Mouse (Mus musculus): ENCODE results near the gene Gsk3b. TPM values are rescaled to one million over a fixed set of nuclear protein-coding genes. Genes with fewer than 3 reads are reported as not detected.

Gsk3b gene
- polyA plus RNA-seq, 1 experiment, result 7.3 TPM

- 64% methylated on average over 6 of the region's 6 CpGs for WGBS
- DNase-seq (ENCODE audit: low read depth in 1 of 2, low spot score in 2 of 2), result no peak
- Histone ChIP-seq H3K4me1 (ENCODE audit: control insufficient read depth, insufficient read depth, insufficient read length) (no peaks in the 10 kb centered on the region), H3K4me3 (ENCODE audit: extremely low read depth, insufficient read depth, insufficient read length) (no peak overlapping the region), H3K27me3 (ENCODE audit: control insufficient read depth, insufficient read depth, low read length) (no peaks in the 10 kb centered on the region), H3K36me3 (ENCODE audit: control insufficient read depth, insufficient read depth, low read length) (no peaks in the 10 kb centered on the region), H3K27ac (ENCODE audit: insufficient read depth, low read length) (no peak overlapping the region)
- TF ChIP-seq CTCF (IDR thresholded peaks at IDR 0.05; ENCODE audit: extremely low read depth, insufficient read depth, insufficient read length, insufficient replicate concordance), result no peak
- no peak for TF ChIP-seq POLR2A (IDR thresholded peaks at IDR 0.05; ENCODE audit: low read depth, low read length)
These were observed 200.1 kb downstream of the Gsk3b start for GRCm38 (mm10) chr16:38288851-38289250.

- 71% methylated on average over 2 of the region's 2 CpGs for WGBS
- no peaks in the 10 kb centered on the region for H3K36me3 ChIP-seq (ENCODE audit: control insufficient read depth, insufficient read depth, low read length)
- no peak overlapping the region for H3K27ac ChIP-seq (ENCODE audit: insufficient read depth, low read length)
- no peak for TF ChIP-seq POLR2A (IDR thresholded peaks at IDR 0.05; ENCODE audit: low read depth, low read length)
- TF ChIP-seq CTCF (IDR thresholded peaks at IDR 0.05; ENCODE audit: extremely low read depth, insufficient read depth, insufficient read length, insufficient replicate concordance), result no peak
- DNase-seq (ENCODE audit: low read depth in 1 of 2, low spot score in 2 of 2), result no peak
- no peak overlapping the region for H3K4me3 ChIP-seq (ENCODE audit: extremely low read depth, insufficient read depth, insufficient read length)
- H3K27me3 ChIP-seq (ENCODE audit: control insufficient read depth, insufficient read depth, low read length), result no peaks in the 10 kb centered on the region
- H3K4me1 ChIP-seq (ENCODE audit: control insufficient read depth, insufficient read depth, insufficient read length), result no peaks in the 10 kb centered on the region
These were observed 201.3 kb downstream of the Gsk3b start for GRCm38 (mm10) chr16:38290151-38290550.

DNA sequence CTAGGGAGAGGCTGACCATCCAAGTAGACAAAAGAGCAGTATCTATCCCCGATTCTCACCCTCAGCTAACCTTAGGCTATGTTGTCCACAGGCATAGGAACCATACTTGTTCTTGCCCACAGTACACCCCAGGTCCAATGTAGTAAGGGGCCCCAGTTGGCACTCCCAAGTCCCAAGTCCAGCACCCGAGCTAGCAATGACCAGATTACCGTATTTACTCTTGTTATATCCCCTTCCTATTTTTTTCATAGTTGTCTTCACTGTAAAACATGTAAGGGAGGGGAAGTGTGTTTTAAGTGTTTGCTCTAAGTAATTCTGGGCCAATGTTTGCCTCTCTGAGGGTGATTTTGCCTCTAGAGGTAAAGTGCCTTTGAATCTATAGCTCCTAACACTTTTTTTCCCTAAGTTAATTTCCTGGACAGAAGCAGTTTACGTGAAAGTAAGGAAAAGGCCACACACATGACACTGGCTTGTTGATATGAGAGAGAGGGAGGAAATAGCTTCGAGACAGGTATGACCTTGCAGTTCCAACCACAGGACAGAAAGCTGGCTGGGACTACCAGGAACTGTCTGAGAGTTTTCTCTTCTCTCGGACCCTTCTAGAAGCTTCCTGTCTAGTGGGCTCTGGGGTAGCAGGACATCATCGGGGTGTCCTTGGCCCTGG is 206.0 kb downstream of the Gsk3b start, which contains the start of gene Nr1i2:
Gene Nr1i2 (minus strand): TSS at position 140 of the 664 bp plus-strand sequence.
- H3K36me3 ChIP-seq (ENCODE audit: control insufficient read depth, insufficient read depth, low read length), result no peaks in the 10 kb centered on the region
- no peaks in the 10 kb centered on the region for H3K4me1 ChIP-seq (ENCODE audit: control insufficient read depth, insufficient read depth, insufficient read length)
- DNase-seq (ENCODE audit: low read depth in 1 of 2, low spot score in 2 of 2), result no peak
- no peak within 1 kb of the TSS for H3K4me3 ChIP-seq (ENCODE audit: extremely low read depth, insufficient read depth, insufficient read length)
- H3K27ac ChIP-seq (ENCODE audit: insufficient read depth, low read length), result no peak within 1 kb of the TSS
- no peaks in the 10 kb centered on the region for H3K27me3 ChIP-seq (ENCODE audit: control insufficient read depth, insufficient read depth, low read length)
- no peak for TF ChIP-seq POLR2A (IDR thresholded peaks at IDR 0.05; ENCODE audit: low read depth, low read length)
- TF ChIP-seq CTCF (IDR thresholded peaks at IDR 0.05; ENCODE audit: extremely low read depth, insufficient read depth, insufficient read length, insufficient replicate concordance), result no peak
- WGBS, result 40% methylated on average over 7 of the region's 7 CpGs

DNA sequence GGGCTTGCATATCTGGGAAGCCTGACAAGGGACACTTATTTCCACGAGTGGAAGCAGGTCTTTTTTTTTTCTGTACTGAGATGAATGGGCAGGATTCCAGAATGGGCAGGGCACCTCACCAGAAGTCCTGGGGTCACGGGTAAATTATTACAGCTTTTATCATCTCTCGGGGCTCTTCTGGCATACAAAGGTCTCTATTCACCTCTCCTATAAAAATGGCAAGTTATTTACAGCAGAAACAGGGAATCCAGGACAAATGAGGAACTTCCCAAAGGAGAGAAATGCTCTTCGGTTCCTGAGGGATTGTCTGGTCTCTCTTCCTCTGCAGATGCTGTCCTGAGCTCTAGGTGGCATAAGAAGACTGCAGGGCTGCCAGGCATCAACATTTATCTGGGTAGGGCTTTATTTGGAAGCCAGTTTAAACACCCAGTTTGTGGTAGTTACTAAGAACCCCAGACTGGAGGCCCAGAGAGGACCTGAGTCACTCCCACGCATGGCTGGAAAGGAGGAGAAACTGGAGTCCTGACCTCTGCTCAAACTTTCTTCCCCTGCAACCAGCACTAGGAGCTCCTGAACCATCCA is 206.6 kb downstream of the Gsk3b start:
- no peak overlapping the region for H3K27ac ChIP-seq (ENCODE audit: insufficient read depth, low read length)
- no peak overlapping the region for H3K4me3 ChIP-seq (ENCODE audit: extremely low read depth, insufficient read depth, insufficient read length)
- H3K36me3 ChIP-seq (ENCODE audit: control insufficient read depth, insufficient read depth, low read length), result no peaks in the 10 kb centered on the region
- DNase-seq (ENCODE audit: low read depth in 1 of 2, low spot score in 2 of 2), result no peak
- WGBS, result 38% methylated on average over 5 of the region's 5 CpGs
- no peaks in the 10 kb centered on the region for H3K27me3 ChIP-seq (ENCODE audit: control insufficient read depth, insufficient read depth, low read length)
- TF ChIP-seq CTCF (IDR thresholded peaks at IDR 0.05; ENCODE audit: extremely low read depth, insufficient read depth, insufficient read length, insufficient replicate concordance) (no peak), POLR2A (IDR thresholded peaks at IDR 0.05; ENCODE audit: low read depth, low read length) (no peak)
- H3K4me1 ChIP-seq (ENCODE audit: control insufficient read depth, insufficient read depth, insufficient read length), result no peaks in the 10 kb centered on the region

Other genes with a start within 250 kb of the Gsk3b start
- not detected in 2 replicates for gene Gm36028, start 227.9 kb upstream of the Gsk3b start, polyA plus RNA-seq (2012; rRNA removed)
- gene Lrrc58, start 220.6 kb upstream of the Gsk3b start, polyA plus RNA-seq (2012; rRNA removed), result 4.8 and 7.1 TPM in 2 replicates
- gene Gpr156, start 172.5 kb upstream of the Gsk3b start, polyA plus RNA-seq (2012; rRNA removed), result 0.69 and 0.70 TPM in 2 replicates
- not detected in 2 replicates for gene Nr1i2, start 205.8 kb downstream of the Gsk3b start, polyA plus RNA-seq (2012; rRNA removed)

Data from spleen, adult 2 months (tissue).